ENCODE assay signal across 8 mouse cellular contexts in the genomic region with DNA sequence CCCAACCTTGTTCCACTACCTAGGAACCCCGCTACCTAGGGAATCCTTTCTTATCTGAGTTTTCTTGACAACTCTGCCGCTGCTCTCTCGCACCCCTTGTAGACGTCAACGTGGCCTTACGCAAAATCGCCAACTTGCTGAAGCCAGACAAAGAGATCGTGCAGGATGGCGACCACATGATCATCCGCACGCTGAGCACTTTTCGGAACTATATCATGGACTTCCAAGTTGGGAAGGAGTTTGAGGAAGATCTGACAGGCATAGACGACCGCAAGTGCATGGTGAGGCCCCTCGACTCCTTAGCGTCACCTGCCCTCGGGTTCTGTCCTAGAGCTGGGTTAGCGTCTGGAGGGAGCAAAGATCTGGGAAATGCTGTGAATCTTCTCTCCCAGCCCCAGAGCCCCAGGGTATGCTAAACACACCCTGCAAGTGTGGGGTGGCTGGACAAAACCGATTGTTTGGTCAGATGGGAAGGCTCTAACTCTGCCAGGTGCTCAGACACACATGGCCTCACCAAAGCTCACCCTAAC. TPM values are rescaled to one million over a fixed set of nuclear protein-coding genes. Genes with fewer than 3 reads are reported as not detected.
DNase-seq lines count a peak whose midpoint lies in the region; ATAC-seq and TF ChIP-seq lines count a peak whose summit lies in the region.

No protein-coding gene starts in this region.

- no peak for TF ChIP-seq POLR2A in thymus, adult 2 months (IDR thresholded peaks at IDR 0.05; ENCODE audit: control insufficient read depth, extremely low read depth, insufficient read depth, low read length, poor library complexity)

- no peak for TF ChIP-seq CTCF in kidney, postnatal 0 days (IDR thresholded peaks at IDR 0.05; ENCODE audit: low read depth)
- TF ChIP-seq CTCF in thymus, adult 2 months (IDR thresholded peaks at IDR 0.05; ENCODE audit: borderline replicate concordance, control insufficient read depth, extremely low read depth, insufficient read depth, low read length, poor library complexity) = no peak

- peak overlapping the region; percentile 66 for H3K9ac ChIP-seq in kidney, postnatal 0 days (ENCODE audit: low read depth, low read length)
- peak overlapping the region; percentile 73 for H3K9ac ChIP-seq in embryonic facial prominence, embryonic 14.5 days (ENCODE audit: low read depth, low read length)
- H3K9ac ChIP-seq in limb, embryonic 12.5 days (replicated peaks) = peak overlapping the region; percentile 60

- H3K27me3 ChIP-seq in kidney, postnatal 0 days (ENCODE audit: insufficient read depth, low read length) = no peaks in the 10 kb centered on the region
- no peaks in the 10 kb centered on the region for H3K27me3 ChIP-seq in embryonic facial prominence, embryonic 14.5 days (replicated peaks; ENCODE audit: control insufficient read depth, insufficient read depth, low read length)
- peaks cover 9% of the 10 kb centered on the region; the same call in 1 of the 2 replicates for H3K27me3 ChIP-seq in limb, embryonic 12.5 days
- peaks cover 6% of the 10 kb centered on the region for H3K27me3 ChIP-seq in thymus, adult 2 months (ENCODE audit: control insufficient read depth, insufficient read depth, low read length)

- no peaks in the 10 kb centered on the region for H3K36me3 ChIP-seq in kidney, postnatal 0 days (ENCODE audit: insufficient read depth, low read length)
- H3K36me3 ChIP-seq in embryonic facial prominence, embryonic 14.5 days (ENCODE audit: control insufficient read depth, insufficient read depth, low read length) = no peaks in the 10 kb centered on the region
- H3K36me3 ChIP-seq in limb, embryonic 12.5 days = no peaks in the 10 kb centered on the region
- H3K36me3 ChIP-seq in thymus, adult 2 months (ENCODE audit: control insufficient read depth, insufficient read depth, low read length) = no peaks in the 10 kb centered on the region

- 4% methylated on average over 19 of the region's 19 CpGs for WGBS in kidney, postnatal 0 days
- 6% methylated on average over 19 of the region's 19 CpGs for WGBS in embryonic facial prominence, embryonic 14.5 days
- 7% methylated on average over 19 of the region's 19 CpGs for WGBS in limb, embryonic 12.5 days
- 15% methylated on average over 19 of the region's 19 CpGs for WGBS in thymus, adult 2 months

- ATAC-seq in kidney, postnatal 0 days (replicated peaks; ENCODE audit: low FRiP score, low read depth) = no peak
- no peak for ATAC-seq in embryonic facial prominence, embryonic 14.5 days (ENCODE audit: low read depth)
- ATAC-seq in limb, embryonic 12.5 days (ENCODE audit: insufficient number of reproducible peaks, insufficient read depth, low FRiP score, low TSS enrichment, low read depth) = no peak
- no peak for ATAC-seq in megakaryocyte-erythroid progenitor cell, adult 5-6 weeks (replicated peaks; ENCODE audit: low FRiP score, low TSS enrichment, poor library complexity, severe bottlenecking)

- no peaks in the 10 kb centered on the region for H3K9me3 ChIP-seq in kidney, postnatal 0 days (replicated peaks; ENCODE audit: low read length)
- no peaks in the 10 kb centered on the region for H3K9me3 ChIP-seq in embryonic facial prominence, embryonic 14.5 days (ENCODE audit: control insufficient read depth, low read length)
- H3K9me3 ChIP-seq in limb, embryonic 12.5 days = no peaks in the 10 kb centered on the region

- peak; percentile 27 for DNase-seq in kidney, postnatal 0 days (ENCODE audit: low spot score)
- DNase-seq in kidney, postnatal 14 days = no peak
- no peak for DNase-seq in embryonic facial prominence, embryonic 14.5 days (ENCODE audit: low spot score)
- peak; percentile 35 for DNase-seq in retina, embryonic 14.5 days (ENCODE audit: low spot score)
- DNase-seq in ovary, adult 18-20 months (ENCODE audit: low spot score) = no peak
- no peak for DNase-seq in thymus, adult 2 months

- peaks cover 36% of the 10 kb centered on the region for H3K4me1 ChIP-seq in kidney, postnatal 0 days (replicated peaks; ENCODE audit: insufficient read depth, low read length)
- H3K4me1 ChIP-seq in embryonic facial prominence, embryonic 14.5 days (ENCODE audit: control insufficient read depth, insufficient read depth, low read length) = peaks cover 44% of the 10 kb centered on the region
- peaks cover 35% of the 10 kb centered on the region for H3K4me1 ChIP-seq in limb, embryonic 12.5 days (replicated peaks)
- no peaks in the 10 kb centered on the region; the same call in 1 of the 2 replicates for H3K4me1 ChIP-seq in thymus, adult 2 months (replicated peaks; ENCODE audit: control insufficient read depth, insufficient read depth, low read length)

- H3K4me2 ChIP-seq in kidney, postnatal 0 days (ENCODE audit: low read length) = peak overlapping the region; percentile 92
- peak overlapping the region; percentile 83 for H3K4me2 ChIP-seq in embryonic facial prominence, embryonic 14.5 days (ENCODE audit: low read depth, low read length)
- peak overlapping the region; percentile 73 for H3K4me2 ChIP-seq in limb, embryonic 12.5 days

- H3K4me3 ChIP-seq in kidney, postnatal 0 days (replicated peaks; ENCODE audit: low read depth, low read length) = peak overlapping the region; percentile 65
- H3K4me3 ChIP-seq in embryonic facial prominence, embryonic 14.5 days (ENCODE audit: low read depth, low read length) = peak overlapping the region; percentile 61
- H3K4me3 ChIP-seq in limb, embryonic 12.5 days (replicated peaks) = peak overlapping the region; percentile 57
- H3K4me3 ChIP-seq in thymus, adult 2 months (ENCODE audit: control insufficient read depth, insufficient read depth, low read length) = no peak overlapping the region

- peak overlapping the region; percentile 57 for H3K27ac ChIP-seq in kidney, postnatal 0 days
- H3K27ac ChIP-seq in embryonic facial prominence, embryonic 14.5 days (replicated peaks; ENCODE audit: low read depth, low read length) = peak overlapping the region; percentile 30; the same call in 1 of the 2 replicates
- no peak overlapping the region for H3K27ac ChIP-seq in limb, embryonic 12.5 days
- no peak overlapping the region for H3K27ac ChIP-seq in thymus, adult 2 months (ENCODE audit: control insufficient read depth, insufficient read depth, low read length)

RNA-seq across cellular contexts. Expression of gene Rbp1, which starts 2.7 kb away (rescaled TPM):
- polyA plus RNA-seq in kidney, postnatal 0 days (2015; fragmentation: Nextera tagmentation; extraction: Ambion mirVana) = 112 and 113 TPM in 2 replicates
- polyA plus RNA-seq in embryonic facial prominence, embryonic 14.5 days (2014; fragmentation: Nextera tagmentation; extraction: Ambion mirVana) = 60.5 and 64.8 TPM in 2 replicates
- 34.9 and 35.0 TPM in 2 replicates for polyA plus RNA-seq in limb, embryonic 12.5 days (2016; fragmentation: Nextera tagmentation; extraction: Ambion mirVana)
- 2.2 and 3.6 TPM in 2 replicates for total RNA-seq in megakaryocyte-erythroid progenitor cell, adult 5-6 weeks (2014; fragmentation: Nextera tagmentation)
- 0.99 and 1.8 TPM in 2 replicates for total RNA-seq in megakaryocyte-erythroid progenitor cell, adult 5-6 weeks (2017)
- polyA plus RNA-seq in thymus, adult 2 months (2012; rRNA removed) = 2.3 and 3.4 TPM in 2 replicates

Comparison
In these comparisons a context has a peak if more than half of its experiments do, and no peak if none do; other contexts are left out.
1. DNase-seq: peak in kidney, postnatal 0 days (single experiment) and retina, embryonic 14.5 days (single experiment); none in kidney, postnatal 14 days (single experiment), embryonic facial prominence, embryonic 14.5 days (single experiment), ovary, adult 18-20 months (single experiment) and thymus, adult 2 months (single experiment).
2. H3K27ac ChIP-seq: peak in kidney, postnatal 0 days (single experiment) and embryonic facial prominence, embryonic 14.5 days (single experiment); none in limb, embryonic 12.5 days (single experiment) and thymus, adult 2 months (single experiment).
3. Peak in every context shown above with its lines, with median percentiles within 50 percentile points of each other: H3K4me2 ChIP-seq and H3K9ac ChIP-seq.